Mouse (Mus musculus) Muller cell, postnatal 12 days (primary cell): Measurements from ENCODE around the gene Cfap58.

Experiments used
- DNase-seq: peaks from one replicate; pipeline ENCODE4 v3.0.0-alpha.2; 2015; ENCODE audit errors: inconsistent ontology term

Cfap58 gene

GRCm38 (mm10) chr19:47937443-47938406, at the start of gene Cfap58:
TSS of gene Cfap58 (plus strand) at chr19:47937675.
- DNase-seq: peak; percentile 73

- DNase-seq: no peak
Observed at GRCm38 (mm10) chr19:47888037-47888436, 49.4 kb upstream of the Cfap58 start.

- peak; percentile 89 for DNase-seq
Observed at GRCm38 (mm10) chr19:47890489-47891130, 46.9 kb upstream of the Cfap58 start.

- DNase-seq: peak; percentile 61
Observed at GRCm38 (mm10) chr19:47891562-47892312, 45.7 kb upstream of the Cfap58 start.

- no peak for DNase-seq
Observed at GRCm38 (mm10) chr19:47893092-47893491, 44.4 kb upstream of the Cfap58 start.

GRCm38 (mm10) chr19:47898472-47899079, 38.9 kb upstream of the Cfap58 start:
- DNase-seq: no peak

- no peak for DNase-seq
Observed at GRCm38 (mm10) chr19:47900012-47900411, 37.5 kb upstream of the Cfap58 start.

- no peak for DNase-seq
Observed at GRCm38 (mm10) chr19:47900558-47900957, 36.9 kb upstream of the Cfap58 start.

GRCm38 (mm10) chr19:47902316-47903201, 34.9 kb upstream of the Cfap58 start:
- DNase-seq: peak; percentile 36

GRCm38 (mm10) chr19:47903679-47904078, 33.8 kb upstream of the Cfap58 start:
- DNase-seq: peak; percentile 43

GRCm38 (mm10) chr19:47905081-47905480, 32.4 kb upstream of the Cfap58 start:
- no peak for DNase-seq

- no peak for DNase-seq
Observed at GRCm38 (mm10) chr19:47905603-47906002, 31.9 kb upstream of the Cfap58 start.

- no peak for DNase-seq
Observed at GRCm38 (mm10) chr19:47907596-47907995, 29.9 kb upstream of the Cfap58 start.

GRCm38 (mm10) chr19:47908961-47909371, 28.5 kb upstream of the Cfap58 start:
- no peak for DNase-seq

GRCm38 (mm10) chr19:47909387-47910116, 27.9 kb upstream of the Cfap58 start:
- DNase-seq: peak; percentile 79

GRCm38 (mm10) chr19:47910117-47910618, 27.3 kb upstream of the Cfap58 start:
- DNase-seq: no peak

GRCm38 (mm10) chr19:47910751-47911150, 26.7 kb upstream of the Cfap58 start:
- DNase-seq: no peak

- no peak for DNase-seq
Observed at GRCm38 (mm10) chr19:47913344-47913743, 24.1 kb upstream of the Cfap58 start.

- DNase-seq: no peak
Observed at GRCm38 (mm10) chr19:47914191-47914590, 23.3 kb upstream of the Cfap58 start.

- DNase-seq: no peak
Observed at GRCm38 (mm10) chr19:47915251-47915650, 22.2 kb upstream of the Cfap58 start.
